Comparison of ENCODE assay signal across 8 mouse cellular contexts in the genomic region with DNA sequence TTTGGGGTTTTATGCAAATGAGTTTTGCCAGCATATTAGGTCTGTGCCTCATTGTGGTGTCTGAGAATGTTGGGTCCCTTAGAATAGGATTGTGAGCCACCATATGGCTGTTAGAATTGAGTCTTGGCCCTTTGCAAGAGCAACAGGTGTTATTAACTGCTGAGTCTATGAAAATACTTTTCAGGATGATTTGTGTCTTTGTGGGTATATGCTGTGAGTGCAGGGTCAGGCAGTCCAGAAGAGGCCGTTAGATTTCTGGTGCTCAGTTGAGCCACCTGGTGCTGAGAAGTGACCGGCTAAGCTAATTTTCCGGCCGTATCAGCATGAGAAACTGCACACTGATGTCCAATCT. TPM values are rescaled to one million over a fixed set of nuclear protein-coding genes. Genes with fewer than 3 reads are reported as not detected.
DNase-seq lines count a peak whose midpoint lies in the region; ATAC-seq lines count a peak whose summit lies in the region.

No protein-coding gene starts in this region.

- peak overlapping the region; percentile 88 for H3K4me2 ChIP-seq in heart, embryonic 12.5 days
- H3K4me2 ChIP-seq in hindbrain, embryonic 15.5 days: peak overlapping the region; percentile 87
- peak overlapping the region; percentile 86 for H3K4me2 ChIP-seq in midbrain, embryonic 13.5 days (replicated peaks)

- no peaks in the 10 kb centered on the region for H3K9me3 ChIP-seq in heart, embryonic 12.5 days (replicated peaks)
- no peaks in the 10 kb centered on the region for H3K9me3 ChIP-seq in hindbrain, embryonic 15.5 days
- no peaks in the 10 kb centered on the region for H3K9me3 ChIP-seq in midbrain, embryonic 13.5 days

- intact Hi-C loops in heart, postnatal 10 days (cut with DNase I): loop anchor here (10.0 kb wide), 1 partner anchor 798 kb away; no protein-coding TSS in a partner anchor

- no peaks in the 10 kb centered on the region for H3K27me3 ChIP-seq in heart, embryonic 12.5 days (replicated peaks)
- H3K27me3 ChIP-seq in hindbrain, embryonic 15.5 days: no peaks in the 10 kb centered on the region
- no peaks in the 10 kb centered on the region for H3K27me3 ChIP-seq in midbrain, embryonic 13.5 days

- peaks cover 39% of the 10 kb centered on the region for H3K36me3 ChIP-seq in heart, embryonic 12.5 days
- peaks cover 33% of the 10 kb centered on the region for H3K36me3 ChIP-seq in hindbrain, embryonic 15.5 days
- H3K36me3 ChIP-seq in midbrain, embryonic 13.5 days: peaks cover 39% of the 10 kb centered on the region

- DNase-seq in heart, postnatal 10 days: no peak
- no peak for DNase-seq in thymus, postnatal 0 days (ENCODE audit: low spot score)
- no peak for DNase-seq in cerebellum, postnatal 36 days
- no peak for DNase-seq in spleen, adult 18-20 months

- ATAC-seq in heart, embryonic 12.5 days (ENCODE audit: insufficient number of reproducible peaks, low FRiP score): no peak
- ATAC-seq in hindbrain, embryonic 15.5 days (ENCODE audit: low FRiP score, low read depth): peak; percentile 24; the same call in 1 of the 2 replicates
- peak; percentile 48 for ATAC-seq in midbrain, embryonic 13.5 days

- peaks cover 18% of the 10 kb centered on the region for H3K4me1 ChIP-seq in heart, embryonic 12.5 days (replicated peaks)
- H3K4me1 ChIP-seq in brown adipose tissue, adult 24 weeks (ENCODE audit: control insufficient read depth, insufficient read depth, insufficient read length, low read length): peaks cover 3% of the 10 kb centered on the region; the same call in 1 of the 2 replicates
- peaks cover 29% of the 10 kb centered on the region for H3K4me1 ChIP-seq in hindbrain, embryonic 15.5 days (replicated peaks)
- peaks cover 31% of the 10 kb centered on the region for H3K4me1 ChIP-seq in midbrain, embryonic 13.5 days (replicated peaks)

- H3K9ac ChIP-seq in heart, embryonic 12.5 days: no peak overlapping the region
- no peak overlapping the region for H3K9ac ChIP-seq in hindbrain, embryonic 15.5 days
- H3K9ac ChIP-seq in midbrain, embryonic 13.5 days (replicated peaks): 0 out of 2 replicates have a peak overlapping the region, but pooled peaks have one; percentile 11

- no peak overlapping the region for H3K27ac ChIP-seq in heart, embryonic 12.5 days (ENCODE audit: poor library complexity, severe bottlenecking)
- no peak overlapping the region for H3K27ac ChIP-seq in brown adipose tissue, adult 24 weeks (replicated peaks; ENCODE audit: low read depth, low read length)
- peak overlapping the region; percentile 80 for H3K27ac ChIP-seq in hindbrain, embryonic 15.5 days (replicated peaks)
- H3K27ac ChIP-seq in midbrain, embryonic 13.5 days: peak overlapping the region; percentile 61

- 7% methylated on average over 4 of the region's 4 CpGs for WGBS in heart, embryonic 12.5 days
- 4% methylated on average over 4 of the region's 4 CpGs for WGBS in hindbrain, embryonic 15.5 days
- WGBS in midbrain, embryonic 13.5 days: 5% methylated on average over 4 of the region's 4 CpGs

- H3K4me3 ChIP-seq in heart, embryonic 12.5 days: peak overlapping the region; percentile 75
- H3K4me3 ChIP-seq in brown adipose tissue, adult 24 weeks (ENCODE audit: insufficient read depth, low read depth, low read length): peak overlapping the region; percentile 32; the same call in 1 of the 2 replicates
- peak overlapping the region; percentile 75 for H3K4me3 ChIP-seq in hindbrain, embryonic 15.5 days
- peak overlapping the region; percentile 56 for H3K4me3 ChIP-seq in midbrain, embryonic 13.5 days (replicated peaks)

RNA-seq across cellular contexts. Expression of a gene that starts 5.4 kb away (rescaled TPM):
- polyA plus RNA-seq in heart, embryonic 12.5 days (2016; fragmentation: Nextera tagmentation; extraction: Ambion mirVana): 476 and 492 TPM in 2 replicates
- total RNA-seq in heart, postnatal 10 days (2021): 100 to 1,000 TPM; 373 to 377 TPM
- polyA plus RNA-seq in brown adipose tissue, adult 24 weeks (2012; ENCODE audit: insufficient read depth, insufficient read length, missing spikeins): 403 and 404 TPM in 2 replicates
- polyA plus RNA-seq in hindbrain, embryonic 15.5 days (2015; fragmentation: Nextera tagmentation; extraction: Ambion mirVana): 408 and 422 TPM in 2 replicates
- polyA plus RNA-seq in midbrain, embryonic 13.5 days (2015; fragmentation: Nextera tagmentation; extraction: Ambion mirVana): 474 and 477 TPM in 2 replicates
- polyA plus RNA-seq in thymus, postnatal 0 days (2015; fragmentation: Nextera tagmentation; extraction: Ambion mirVana): 877 and 894 TPM in 2 replicates

RNA-seq across cellular contexts. Expression of a gene that starts 37.0 kb away (rescaled TPM):
- 0.14 and 0.37 TPM in 2 replicates for polyA plus RNA-seq in heart, embryonic 12.5 days (2016; fragmentation: Nextera tagmentation; extraction: Ambion mirVana)
- not detected for total RNA-seq in heart, postnatal 10 days (2021)
- polyA plus RNA-seq in brown adipose tissue, adult 24 weeks (2012; ENCODE audit: insufficient read depth, insufficient read length, missing spikeins): not detected in 2 replicates
- polyA plus RNA-seq in hindbrain, embryonic 15.5 days (2015; fragmentation: Nextera tagmentation; extraction: Ambion mirVana): 3.2 and 4.1 TPM in 2 replicates
- 1.1 and 1.2 TPM in 2 replicates for polyA plus RNA-seq in midbrain, embryonic 13.5 days (2015; fragmentation: Nextera tagmentation; extraction: Ambion mirVana)
- polyA plus RNA-seq in thymus, postnatal 0 days (2015; fragmentation: Nextera tagmentation; extraction: Ambion mirVana): 0.24 and 0.34 TPM in 2 replicates

Comparison
In these comparisons a context has a peak if more than half of its experiments do, and no peak if none do; other contexts are left out.
1. H3K27ac ChIP-seq: peak in hindbrain, embryonic 15.5 days (single experiment) and midbrain, embryonic 13.5 days (single experiment); none in heart, embryonic 12.5 days (single experiment) and brown adipose tissue, adult 24 weeks (single experiment).
2. Peak in every context shown above with its lines, with median percentiles within 50 percentile points of each other: H3K4me2 ChIP-seq and H3K4me3 ChIP-seq.